Mouse (Mus musculus): Measurements from ENCODE around the gene 4930404N11Rik. TPM values are rescaled to one million over a fixed set of nuclear protein-coding genes. Genes with fewer than 3 reads are reported as not detected.

Gene 4930404N11Rik
- polyA plus RNA-seq, 1 experiment from 2014 or later, result 1.2 TPM

DNA sequence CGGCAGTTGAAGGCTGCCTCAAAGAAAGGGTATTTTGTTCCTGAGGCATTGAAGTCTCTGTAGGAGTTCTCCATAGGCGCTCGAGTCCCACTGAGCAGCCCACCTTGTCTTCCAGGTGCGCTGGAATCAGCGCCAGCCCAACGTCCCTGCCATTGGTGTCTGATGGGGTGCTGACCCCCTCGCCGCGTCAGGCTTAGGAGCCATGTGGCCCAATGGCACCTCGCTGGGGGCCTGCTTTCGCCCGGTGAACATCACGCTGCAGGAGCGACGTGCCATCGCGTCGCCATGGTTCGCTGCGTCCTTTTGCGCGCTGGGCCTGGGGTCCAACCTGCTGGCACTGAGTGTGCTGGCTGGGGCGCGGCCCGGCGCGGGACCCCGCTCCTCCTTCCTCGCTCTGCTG lies 33.3 kb downstream of the 4930404N11Rik start:
- Histone ChIP-seq H3K4me1 (peaks cover 58% of the 10 kb centered on the region), H3K27ac (no peak overlapping the region), H3K9ac (peak overlapping the region; percentile 52; the same call in 1 of the 2 replicates), H3K36me3 (peaks cover under 1% of the 10 kb centered on the region), H3K4me2 (peak overlapping the region; percentile 31), H3K9me3 (no peaks in the 10 kb centered on the region), H3K27me3 (peaks cover 40% of the 10 kb centered on the region), H3K4me3 (peak overlapping the region; percentile 20; the same call in 1 of the 2 replicates)
- WGBS, result 19% methylated on average over 29 of the region's 29 CpGs
- no peak for ATAC-seq (ENCODE audit: insufficient number of reproducible peaks, insufficient read depth, low FRiP score, low TSS enrichment, low read depth)

DNA sequence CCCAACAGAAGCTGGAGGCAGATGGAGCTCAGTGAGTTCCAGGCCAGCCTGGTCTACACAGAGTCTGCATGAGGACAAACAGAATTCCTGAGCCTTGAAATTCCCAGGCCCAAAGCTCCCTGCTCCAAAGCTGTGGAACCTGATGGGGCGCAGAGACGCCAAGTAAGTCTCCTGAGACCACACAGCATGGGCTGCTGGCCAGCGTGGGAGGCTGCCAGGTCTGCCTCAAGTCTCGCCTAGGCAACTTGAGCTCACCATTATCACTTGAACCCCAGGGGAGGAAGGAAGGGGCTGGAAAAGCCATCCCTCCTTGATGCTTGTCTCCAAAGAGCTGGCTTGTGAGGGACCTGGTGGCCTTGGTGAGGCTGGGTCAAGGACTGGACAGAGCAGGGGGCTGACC lies 35.6 kb downstream of the 4930404N11Rik start:
- Histone ChIP-seq H3K27ac (peak overlapping the region; percentile 91), H3K27me3 (peaks cover 33% of the 10 kb centered on the region), H3K9me3 (no peaks in the 10 kb centered on the region), H3K4me3 (peak overlapping the region; percentile 12; the same call in 1 of the 2 replicates), H3K4me2 (peak overlapping the region; percentile 35), H3K9ac (peak overlapping the region; percentile 57), H3K4me1 (peaks cover 44% of the 10 kb centered on the region), H3K36me3 (peaks cover 24% of the 10 kb centered on the region)
- no peak for ATAC-seq (ENCODE audit: insufficient number of reproducible peaks, insufficient read depth, low FRiP score, low TSS enrichment, low read depth)
- WGBS, result 53% methylated on average over 4 of the region's 4 CpGs

DNA sequence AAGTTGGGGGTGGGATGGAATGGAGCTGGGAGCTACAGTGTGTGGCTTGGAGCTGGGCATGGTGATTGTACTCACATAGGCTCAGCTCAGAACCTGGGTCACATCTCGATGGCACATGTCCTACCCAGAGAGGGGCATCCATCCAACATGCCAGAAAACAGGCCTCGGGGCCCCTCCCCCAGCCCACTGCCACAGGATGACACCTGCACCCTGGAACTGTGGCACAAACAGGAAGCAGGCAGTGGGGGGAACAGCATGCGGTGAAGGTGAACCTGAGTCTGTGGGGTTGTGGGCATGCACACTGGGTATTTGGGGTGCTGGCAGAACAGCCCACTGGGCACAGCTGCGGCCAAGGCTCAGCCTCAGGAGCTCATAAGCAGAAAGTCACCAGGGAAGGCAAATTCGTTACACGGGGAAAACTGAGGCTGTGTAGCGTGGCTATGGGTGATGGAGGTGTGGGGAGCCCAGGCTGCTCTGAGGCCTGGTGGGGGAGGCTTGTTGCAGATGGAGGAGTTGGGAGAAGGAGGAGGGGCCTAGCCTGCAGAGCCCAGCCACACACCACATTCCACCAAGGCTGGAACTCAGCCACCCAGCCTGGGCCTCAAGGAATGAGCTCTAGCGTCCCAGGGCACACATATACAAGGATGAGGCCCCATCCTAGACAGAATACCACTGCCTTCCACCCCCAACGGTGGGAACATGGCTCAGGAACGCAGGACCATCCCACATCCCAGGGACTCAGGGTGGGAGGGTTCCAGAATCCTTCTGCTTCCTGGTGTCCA lies 36.2 kb downstream of the 4930404N11Rik start:
- Histone ChIP-seq H3K36me3 (peaks cover 30% of the 10 kb centered on the region), H3K9me3 (no peaks in the 10 kb centered on the region), H3K4me3 (peak overlapping the region; percentile 12; the same call in 1 of the 2 replicates), H3K27me3 (peaks cover 27% of the 10 kb centered on the region), H3K4me1 (peaks cover 37% of the 10 kb centered on the region), H3K4me2 (peak overlapping the region; percentile 35), H3K9ac (peak overlapping the region; percentile 57), H3K27ac (peak overlapping the region; percentile 91)
- WGBS, result 58% methylated on average over 10 of the region's 10 CpGs
- peak; percentile 59 for ATAC-seq (ENCODE audit: insufficient number of reproducible peaks, insufficient read depth, low FRiP score, low TSS enrichment, low read depth)

DNA sequence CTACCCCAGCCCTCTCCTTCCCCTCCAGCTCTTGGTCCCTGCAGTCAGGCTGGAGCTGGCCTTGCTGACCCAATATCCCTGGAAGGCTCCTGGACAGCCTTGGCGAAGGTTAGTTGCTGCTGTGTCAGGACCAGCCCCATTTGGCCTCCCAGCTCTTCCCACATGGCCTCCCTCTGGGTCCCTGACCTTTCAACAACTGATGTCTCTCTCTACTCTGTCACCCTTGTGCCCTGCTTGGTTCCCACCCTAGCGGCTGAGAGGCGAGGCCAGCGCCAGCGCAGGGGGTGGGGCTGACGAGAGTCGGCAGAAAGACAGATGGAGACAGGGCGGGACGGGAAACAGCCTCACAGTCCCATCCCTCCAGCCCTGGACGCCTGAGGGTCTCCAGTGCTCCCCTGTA lies 37.2 kb downstream of the 4930404N11Rik start, which contains the start of gene Tbxa2r:
Gene Tbxa2r (plus strand): TSS at position 346 of the 400 bp plus-strand sequence.
- ATAC-seq (ENCODE audit: insufficient number of reproducible peaks, insufficient read depth, low FRiP score, low TSS enrichment, low read depth), result no peak
- Histone ChIP-seq H3K4me3 (peak within 1 kb of the TSS; percentile 12; the same call in 1 of the 2 replicates), H3K27ac (peak within 1 kb of the TSS; percentile 91), H3K4me2 (peak within 1 kb of the TSS; percentile 35), H3K4me1 (peaks cover 35% of the 10 kb centered on the region), H3K27me3 (peaks cover 19% of the 10 kb centered on the region), H3K9ac (peak within 1 kb of the TSS; percentile 58), H3K9me3 (no peaks in the 10 kb centered on the region), H3K36me3 (peaks cover 40% of the 10 kb centered on the region)
- 15% methylated on average over 10 of the region's 10 CpGs for WGBS

DNA sequence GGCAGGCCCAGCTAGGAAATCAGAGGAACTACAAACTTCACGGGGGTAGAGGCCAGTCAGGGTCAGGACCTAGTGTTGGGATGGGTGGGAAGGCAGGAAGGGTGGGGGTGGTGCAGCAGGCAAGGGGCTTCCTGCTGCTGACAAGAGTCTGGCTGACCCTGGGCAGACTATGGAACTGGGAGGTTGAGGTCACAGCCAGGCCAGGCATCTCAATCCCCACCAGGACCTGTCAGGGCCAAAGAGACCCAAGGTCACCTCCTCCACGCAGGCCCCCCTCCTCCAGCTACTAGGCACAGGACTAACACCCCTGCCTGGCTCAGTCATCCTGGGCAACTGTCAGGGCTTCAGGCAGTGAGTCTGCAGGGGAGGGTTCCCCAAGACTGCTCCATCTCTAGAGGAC lies 37.7 kb downstream of the 4930404N11Rik start:
- Histone ChIP-seq H3K9me3 (no peaks in the 10 kb centered on the region), H3K36me3 (peaks cover 44% of the 10 kb centered on the region), H3K27me3 (peaks cover 15% of the 10 kb centered on the region), H3K4me3 (no peak overlapping the region), H3K27ac (peak overlapping the region; percentile 91; the same call in 1 of the 2 replicates), H3K9ac (peak overlapping the region; percentile 58; the same call in 1 of the 2 replicates), H3K4me1 (peaks cover 35% of the 10 kb centered on the region), H3K4me2 (no peak overlapping the region)
- no peak for ATAC-seq (ENCODE audit: insufficient number of reproducible peaks, insufficient read depth, low FRiP score, low TSS enrichment, low read depth)
- 25% methylated on average over 2 of the region's 2 CpGs for WGBS

DNA sequence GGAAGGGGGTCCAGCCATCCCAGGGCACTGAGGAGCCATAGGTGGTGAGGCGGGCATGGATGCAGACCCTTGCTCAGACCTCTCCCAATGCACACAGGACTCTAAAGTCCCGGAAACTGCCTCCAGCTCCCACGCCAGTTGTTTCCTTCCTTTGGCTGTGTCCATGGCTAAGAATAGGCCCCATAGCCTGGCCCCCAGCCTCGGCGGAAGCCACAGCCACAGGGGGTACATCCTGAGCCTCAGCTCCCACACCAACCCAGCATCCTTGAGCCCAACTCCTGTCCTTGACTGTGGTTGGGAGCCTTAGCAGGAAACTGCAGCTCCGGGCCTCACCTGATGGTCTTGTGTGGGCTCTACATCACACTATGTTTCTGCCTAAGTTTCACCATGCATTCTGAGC lies 38.8 kb downstream of the 4930404N11Rik start:
- Histone ChIP-seq H3K4me1 (peaks cover 35% of the 10 kb centered on the region), H3K4me2 (no peak overlapping the region), H3K4me3 (no peak overlapping the region), H3K27ac (0 out of 2 replicates have a peak overlapping the region, but pooled peaks have one; percentile 28), H3K9ac (no peak overlapping the region), H3K27me3 (peaks cover 4% of the 10 kb centered on the region), H3K9me3 (no peaks in the 10 kb centered on the region), H3K36me3 (peaks cover 52% of the 10 kb centered on the region)
- WGBS, result 85% methylated on average over 6 of the region's 6 CpGs
- no peak for ATAC-seq (ENCODE audit: insufficient number of reproducible peaks, insufficient read depth, low FRiP score, low TSS enrichment, low read depth)

DNA sequence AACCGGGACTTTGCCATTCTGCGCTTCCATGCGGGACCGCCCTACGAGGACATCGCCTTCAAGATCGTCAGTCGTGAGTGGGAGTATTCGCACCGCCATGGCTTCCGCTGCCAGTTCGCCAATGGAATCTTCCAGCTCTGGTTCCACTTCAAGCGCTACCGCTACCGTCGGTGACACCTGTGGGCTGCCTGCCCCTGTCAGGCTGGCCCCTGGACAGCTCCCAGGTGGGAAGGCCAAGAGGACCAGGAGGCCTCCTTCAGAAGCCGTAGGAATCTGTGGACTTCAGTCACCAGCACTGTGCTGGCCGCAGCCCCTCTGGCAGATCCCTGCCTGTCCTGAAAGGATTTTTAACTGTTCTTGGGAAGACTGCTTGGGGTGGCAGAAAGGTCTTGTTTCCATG lies 39.8 kb downstream of the 4930404N11Rik start:
- peaks cover 38% of the 10 kb centered on the region for H3K4me1 ChIP-seq
- H3K9me3 ChIP-seq, result no peaks in the 10 kb centered on the region
- H3K4me3 ChIP-seq, result no peak overlapping the region
- H3K4me2 ChIP-seq, result no peak overlapping the region
- ATAC-seq (ENCODE audit: insufficient number of reproducible peaks, insufficient read depth, low FRiP score, low TSS enrichment, low read depth), result no peak
- WGBS, result 93% methylated on average over 18 of the region's 18 CpGs
- H3K27ac ChIP-seq, result no peak overlapping the region
- H3K27me3 ChIP-seq, result no peaks in the 10 kb centered on the region
- H3K36me3 ChIP-seq, result peaks cover 52% of the 10 kb centered on the region
- no peak overlapping the region for H3K9ac ChIP-seq

DNA sequence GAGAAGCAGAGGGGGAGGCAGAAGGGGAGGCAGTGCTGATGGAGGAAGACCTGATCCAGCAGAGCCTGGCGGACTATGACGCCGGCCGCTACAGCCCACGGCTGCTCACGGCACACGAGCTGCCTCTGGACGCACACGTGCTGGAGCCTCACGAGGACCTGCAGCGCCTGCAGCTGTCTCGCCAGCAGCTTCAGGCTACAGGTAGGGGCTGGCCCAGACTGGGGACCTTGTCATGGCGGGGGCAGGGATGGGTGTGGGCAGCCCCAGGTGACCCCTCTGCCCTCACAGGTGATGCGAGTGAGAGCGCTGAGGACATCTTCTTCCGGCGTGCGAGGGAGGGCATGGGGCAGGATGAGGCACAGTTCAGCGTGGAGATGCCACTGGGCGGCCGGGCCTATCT lies 40.4 kb downstream of the 4930404N11Rik start:
- no peaks in the 10 kb centered on the region for H3K9me3 ChIP-seq
- H3K27ac ChIP-seq, result no peak overlapping the region
- H3K4me2 ChIP-seq, result no peak overlapping the region
- no peak overlapping the region for H3K9ac ChIP-seq
- no peak overlapping the region for H3K4me3 ChIP-seq
- WGBS, result 93% methylated on average over 21 of the region's 21 CpGs
- H3K36me3 ChIP-seq, result peaks cover 52% of the 10 kb centered on the region
- ATAC-seq (ENCODE audit: insufficient number of reproducible peaks, insufficient read depth, low FRiP score, low TSS enrichment, low read depth), result no peak
- no peaks in the 10 kb centered on the region for H3K27me3 ChIP-seq
- H3K4me1 ChIP-seq, result peaks cover 33% of the 10 kb centered on the region

DNA sequence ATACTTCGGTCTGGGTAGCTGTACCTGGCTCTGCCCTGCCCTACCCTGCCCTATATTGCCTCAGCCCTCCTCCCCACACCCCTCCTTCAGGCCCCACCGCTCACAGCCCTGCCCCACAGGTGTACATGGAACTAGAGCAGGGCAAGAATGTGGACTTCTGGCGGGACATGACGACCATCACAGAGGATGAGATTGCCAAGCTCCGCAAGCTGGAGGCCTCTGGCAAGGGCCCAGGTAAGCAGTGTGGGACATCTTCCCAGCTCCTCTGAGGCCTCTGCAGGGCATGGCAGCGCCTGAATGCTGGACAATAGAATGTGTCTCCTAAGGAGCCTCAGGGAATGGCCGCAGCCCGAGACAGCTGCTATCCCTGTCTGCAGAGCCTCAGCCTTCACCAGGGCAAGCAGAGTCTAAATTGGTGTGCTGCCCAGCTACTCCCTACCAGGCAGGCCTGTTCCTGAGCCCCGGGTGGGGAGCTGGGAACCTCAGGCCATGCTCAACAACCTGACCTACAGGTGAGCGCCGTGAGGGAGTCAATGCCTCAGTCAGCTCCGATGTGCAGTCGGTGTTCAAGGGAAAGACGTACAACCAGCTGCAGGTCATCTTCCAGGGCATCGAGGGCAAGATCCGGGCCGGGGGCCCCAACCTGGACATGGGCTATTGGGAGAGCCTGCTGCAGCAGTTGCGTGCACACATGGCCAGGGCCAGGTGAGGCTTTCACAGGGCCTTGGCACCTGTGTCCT lies 41.7 kb downstream of the 4930404N11Rik start:
- no peak overlapping the region for H3K9ac ChIP-seq
- H3K4me2 ChIP-seq, result no peak overlapping the region
- H3K27ac ChIP-seq, result no peak overlapping the region
- peaks cover 29% of the 10 kb centered on the region for H3K4me1 ChIP-seq
- no peak for ATAC-seq (ENCODE audit: insufficient number of reproducible peaks, insufficient read depth, low FRiP score, low TSS enrichment, low read depth)
- WGBS, result 95% methylated on average over 18 of the region's 18 CpGs
- no peak overlapping the region for H3K4me3 ChIP-seq
- no peaks in the 10 kb centered on the region for H3K27me3 ChIP-seq
- H3K36me3 ChIP-seq, result peaks cover 52% of the 10 kb centered on the region
- H3K9me3 ChIP-seq, result no peaks in the 10 kb centered on the region

DNA sequence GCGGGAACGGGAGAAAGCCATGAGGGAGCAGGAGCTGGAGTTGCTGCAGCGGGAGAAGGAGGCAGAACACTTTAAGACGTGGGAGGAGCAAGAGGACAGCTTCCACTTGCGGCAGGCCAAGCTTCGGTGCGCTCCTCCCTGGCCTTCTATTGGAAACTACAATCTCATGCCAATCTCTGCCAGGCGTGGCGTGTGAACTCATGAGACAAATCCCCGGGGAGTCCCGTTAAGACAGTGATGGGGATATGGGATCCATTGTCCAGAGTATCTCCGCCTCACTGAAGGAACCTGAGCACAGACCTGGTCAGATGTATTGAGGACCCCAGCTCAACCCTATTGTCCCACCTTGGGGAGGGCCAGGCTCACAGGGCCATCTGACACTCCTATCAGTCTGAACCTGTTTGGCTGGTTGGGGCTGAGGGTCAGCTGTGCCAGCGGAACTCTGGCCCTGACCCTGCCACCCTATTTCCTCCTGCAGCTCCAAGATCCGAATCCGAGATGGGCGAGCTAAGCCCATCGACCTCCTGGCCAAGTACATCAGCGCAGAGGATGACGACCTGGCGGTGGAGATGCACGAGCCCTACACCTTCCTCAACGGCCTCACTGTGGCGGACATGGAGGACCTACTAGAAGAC lies 42.4 kb downstream of the 4930404N11Rik start:
- no peak overlapping the region for H3K4me3 ChIP-seq
- peaks cover 58% of the 10 kb centered on the region for H3K36me3 ChIP-seq
- H3K9me3 ChIP-seq, result no peaks in the 10 kb centered on the region
- H3K9ac ChIP-seq, result no peak overlapping the region
- no peak overlapping the region for H3K4me2 ChIP-seq
- H3K4me1 ChIP-seq, result peaks cover 29% of the 10 kb centered on the region
- ATAC-seq (ENCODE audit: insufficient number of reproducible peaks, insufficient read depth, low FRiP score, low TSS enrichment, low read depth), result no peak
- WGBS, result 91% methylated on average over 23 of the region's 23 CpGs
- no peak overlapping the region for H3K27ac ChIP-seq
- H3K27me3 ChIP-seq, result no peaks in the 10 kb centered on the region

DNA sequence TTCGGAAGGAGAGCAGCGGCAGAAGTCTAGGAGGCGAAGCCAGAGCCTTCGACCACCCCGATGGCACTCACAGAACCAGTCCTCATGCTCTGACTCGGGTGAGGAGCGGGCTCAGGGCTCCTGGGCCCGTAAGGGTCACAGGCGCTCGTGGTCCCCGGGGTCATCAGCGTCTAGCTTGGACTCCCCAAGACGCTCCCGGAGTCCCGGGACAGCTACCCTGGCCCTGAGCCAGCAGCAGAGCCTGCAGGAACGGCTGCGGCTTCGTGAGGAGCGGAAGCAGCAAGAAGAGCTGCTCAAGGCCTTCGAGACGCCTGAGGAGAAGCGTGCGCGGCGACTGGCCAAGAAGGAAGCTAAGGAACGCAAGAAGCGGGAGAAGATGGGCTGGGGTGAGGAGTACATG lies 43.2 kb downstream of the 4930404N11Rik start:
- H3K9ac ChIP-seq, result 0 out of 2 replicates have a peak overlapping the region, but pooled peaks have one; percentile 58
- WGBS, result 91% methylated on average over 27 of the region's 27 CpGs
- H3K4me2 ChIP-seq, result peak overlapping the region; percentile 90

More for the DNA sequence above, 43.2 kb downstream of the 4930404N11Rik start:
- H3K27me3 ChIP-seq, result no peaks in the 10 kb centered on the region
- ATAC-seq (ENCODE audit: insufficient number of reproducible peaks, insufficient read depth, low FRiP score, low TSS enrichment, low read depth), result no peak
- peaks cover 30% of the 10 kb centered on the region for H3K4me1 ChIP-seq
- no peak overlapping the region for H3K27ac ChIP-seq
- H3K9me3 ChIP-seq, result no peaks in the 10 kb centered on the region
- H3K36me3 ChIP-seq, result peaks cover 66% of the 10 kb centered on the region
- H3K4me3 ChIP-seq, result 0 out of 2 replicates have a peak overlapping the region, but pooled peaks have one; percentile 96

Data from embryonic facial prominence, embryonic 13.5 days (tissue).